Mouse (Mus musculus) spleen, postnatal 10 days (tissue): ENCODE measurements around the gene Catsperz.
A peak's percentile ranks its signal among the peaks of the same experiment; 100 is the strongest.

Experiments
- DNase-seq, 2 experiments: peaks; one replicate each; pipeline ENCODE4 v3.0.0; 2021 to 2022; ENCODE audit warnings: low spot score in 2 of 2

The Catsperz gene

DNA sequence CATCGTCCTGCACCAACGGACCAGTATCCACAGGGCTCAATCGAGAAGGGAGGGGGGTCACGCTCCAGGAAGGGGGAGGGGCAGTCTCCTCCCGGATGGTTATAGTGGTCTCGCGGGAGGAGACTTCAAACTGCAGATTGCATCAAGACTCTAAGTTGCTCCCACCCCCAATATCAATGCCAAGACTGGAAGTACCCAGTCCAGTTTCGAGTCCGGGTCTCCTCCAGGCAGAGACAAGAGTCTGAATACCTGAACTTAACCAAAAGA, at the start of gene Catsperz:
Catsperz (minus strand) TSS at position 74 of the 267 bp plus-strand sequence.
- no peak for DNase-seq

DNA sequence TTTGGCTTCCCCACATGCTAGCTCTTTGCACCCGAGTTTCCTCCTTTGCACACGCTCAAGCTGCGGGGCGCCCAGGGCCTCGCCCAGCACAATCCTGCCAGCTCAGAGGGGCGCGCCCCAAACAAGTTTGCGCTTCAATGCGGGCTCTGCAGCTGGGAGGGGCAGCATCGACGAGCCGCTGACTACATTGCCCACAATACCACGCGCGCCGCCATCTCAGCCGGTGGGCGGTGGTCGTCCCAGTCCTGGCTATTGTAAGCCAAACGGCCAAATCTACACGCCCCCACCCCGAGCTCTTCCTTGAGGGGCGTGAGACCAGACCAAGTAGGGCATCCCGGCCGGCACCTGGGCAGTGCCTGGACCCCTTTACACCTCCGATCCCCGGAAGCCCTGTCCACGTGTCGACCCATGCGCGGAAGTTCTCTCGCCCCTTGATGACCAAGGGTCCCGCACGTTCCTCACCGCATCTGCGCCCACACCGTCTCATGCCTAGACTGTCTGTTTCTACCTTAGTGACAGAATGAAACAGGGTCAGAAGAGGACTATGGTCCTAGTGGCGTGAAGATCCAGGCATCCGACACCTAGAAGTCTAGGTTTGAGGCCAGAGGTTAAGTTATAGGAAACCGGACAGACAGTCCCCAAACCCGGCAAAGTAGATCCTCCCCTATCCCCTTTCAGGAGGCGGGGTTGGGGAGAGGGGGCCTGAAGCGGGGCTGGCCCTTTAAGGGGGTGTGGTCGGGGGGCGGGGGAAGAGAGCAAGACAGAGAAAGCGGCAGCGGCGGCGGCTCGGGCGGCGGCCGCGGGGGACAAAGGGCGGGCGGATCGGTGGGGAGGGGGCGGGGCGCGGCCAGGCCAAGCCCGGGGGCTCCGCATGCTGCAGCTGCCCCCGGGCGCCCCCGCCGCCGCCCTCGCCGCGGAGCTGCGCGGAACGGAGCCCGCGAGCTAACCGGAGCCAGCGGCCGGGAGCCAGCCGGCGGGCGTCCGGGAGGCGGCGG, 49.3 kb upstream of the Catsperz start, which contains the start of gene Ppp1r14b:
Ppp1r14b (plus strand) TSS at position 758 of the 995 bp plus-strand sequence.
- peak; percentile 73 to 86 for DNase-seq

- DNase-seq = no peak
These were observed 48.5 kb upstream of the Catsperz start for GRCm38 (mm10) chr19:6973581-6974190.

DNA sequence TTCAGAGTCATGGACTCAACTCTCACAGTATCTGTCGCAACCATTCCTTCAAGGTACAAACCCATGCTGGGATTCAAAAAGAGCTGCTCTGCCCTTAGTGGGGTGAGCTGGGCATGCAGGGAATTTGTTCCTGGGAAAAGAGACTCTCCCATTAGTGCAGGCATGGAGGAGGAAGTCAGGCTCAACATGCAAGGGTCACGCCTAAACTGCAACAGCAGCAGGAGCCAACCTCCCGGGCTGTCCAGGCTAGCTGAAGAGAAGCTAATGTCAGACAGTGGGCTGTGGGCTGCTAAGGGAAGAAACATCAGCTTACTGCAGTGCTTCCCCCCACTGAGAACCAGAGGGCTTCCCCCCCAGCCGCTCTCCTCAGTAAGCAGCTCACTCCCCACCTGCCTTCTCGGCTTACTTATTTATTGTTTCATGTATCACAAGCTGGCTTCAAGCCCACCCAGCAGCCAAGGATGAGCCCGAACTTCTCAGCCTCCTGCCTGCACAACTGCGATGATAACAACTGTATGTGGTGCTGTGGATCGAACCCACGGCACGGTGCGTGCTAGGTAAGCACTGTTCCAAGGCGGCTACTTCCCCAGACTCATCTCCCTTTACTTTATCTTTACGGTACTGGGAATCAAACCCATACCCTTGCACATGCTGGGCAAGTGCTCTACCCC, 47.2 kb upstream of the Catsperz start:
- DNase-seq = no peak

DNA sequence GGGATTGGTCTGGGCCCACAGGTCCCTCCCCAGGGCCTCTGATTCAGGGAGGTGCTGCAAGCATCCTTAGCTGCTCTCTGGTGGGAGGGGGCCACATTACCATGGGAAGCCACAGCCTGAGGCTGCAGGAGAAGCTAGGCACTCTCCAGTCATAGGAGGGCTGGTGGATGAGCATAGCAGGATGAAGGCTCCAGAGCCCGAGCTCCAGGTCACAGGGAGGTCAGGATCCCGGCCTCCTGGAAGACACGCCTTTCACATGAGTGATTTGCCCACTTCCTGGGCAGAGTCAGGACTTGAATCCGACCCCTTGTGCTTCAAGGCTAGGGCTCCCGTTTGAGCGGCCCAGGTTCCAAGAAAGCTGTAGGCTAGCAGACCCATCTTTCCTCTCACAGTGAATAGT, 46.5 kb upstream of the Catsperz start:
- no peak for DNase-seq

GRCm38 (mm10) chr19:6970460-6971085, 45.4 kb upstream of the Catsperz start:
- no peak for DNase-seq

- DNase-seq = peak; percentile 70 to 82
These were observed 44.6 kb upstream of the Catsperz start for GRCm38 (mm10) chr19:6969665-6970381.

- no peak for DNase-seq
These were observed 44.1 kb upstream of the Catsperz start for GRCm38 (mm10) chr19:6969291-6969664.

DNA sequence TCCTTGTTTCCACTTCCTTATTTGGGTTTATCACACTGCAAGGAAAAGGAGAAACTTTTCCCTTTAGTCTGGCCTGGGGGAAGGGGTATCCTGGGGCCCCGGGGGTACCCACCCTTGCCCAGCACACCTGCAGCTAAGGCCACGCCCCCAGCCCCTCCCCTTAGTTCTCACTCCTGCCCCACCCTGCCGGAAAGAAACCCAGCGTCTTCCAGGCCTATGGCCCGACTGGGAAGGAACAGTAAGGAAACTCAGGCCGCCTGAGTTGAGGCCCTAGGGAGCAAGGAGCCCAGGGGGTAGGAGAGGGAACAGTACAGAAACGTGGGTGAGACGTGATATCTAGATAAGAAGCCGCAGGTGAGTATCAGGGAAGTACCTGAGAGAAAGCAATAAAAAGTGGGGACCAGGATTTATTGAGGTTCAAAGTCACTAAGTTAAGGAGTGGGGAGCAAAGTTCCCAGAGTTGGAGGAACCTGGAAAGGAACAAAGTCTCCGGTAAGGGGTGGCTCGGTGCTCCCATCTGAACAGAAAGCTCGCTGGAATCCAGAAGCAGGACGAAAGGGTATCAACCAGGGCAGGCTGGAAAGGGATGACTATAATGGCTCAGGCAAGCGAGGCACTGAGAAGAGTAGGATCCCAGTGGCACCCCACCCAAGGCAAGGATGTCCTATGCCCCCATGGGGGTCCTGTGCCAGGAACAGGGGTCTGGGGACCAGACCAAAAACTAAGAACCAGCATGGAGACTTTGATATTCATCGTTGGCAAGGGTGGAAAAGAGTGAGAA, 43.5 kb upstream of the Catsperz start:
- no peak for DNase-seq

GRCm38 (mm10) chr19:6956461-6956860, 31.3 kb upstream of the Catsperz start:
- no peak for DNase-seq

DNA sequence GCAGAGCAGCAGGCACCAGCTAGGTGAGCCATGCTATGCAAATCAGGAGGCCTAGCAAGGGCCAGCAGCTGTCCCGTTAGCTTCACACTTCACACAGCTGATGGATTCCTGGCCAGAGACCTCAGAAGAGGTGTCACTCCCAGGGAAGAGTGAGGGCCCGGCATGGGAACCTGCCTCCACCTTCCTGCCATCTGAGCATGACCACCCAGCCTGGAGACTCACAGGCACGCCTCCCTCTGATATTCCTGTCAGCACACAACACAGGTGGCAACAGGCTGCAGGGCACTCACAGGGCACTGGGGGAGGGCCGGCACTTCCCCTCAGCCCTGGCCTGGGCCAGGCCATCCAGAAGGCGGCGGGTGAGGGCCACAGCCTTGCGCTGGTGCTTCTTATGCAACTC, 30.2 kb upstream of the Catsperz start:
- no peak for DNase-seq

- DNase-seq = peak in 1 of 2 experiments; percentile 61
These were observed 28.9 kb upstream of the Catsperz start for GRCm38 (mm10) chr19:6954046-6954445.

GRCm38 (mm10) chr19:6952712-6953037, 27.5 kb upstream of the Catsperz start:
- no peak for DNase-seq

GRCm38 (mm10) chr19:6951994-6952711, 27.0 kb upstream of the Catsperz start:
- DNase-seq = peak; percentile 66 to 73

DNA sequence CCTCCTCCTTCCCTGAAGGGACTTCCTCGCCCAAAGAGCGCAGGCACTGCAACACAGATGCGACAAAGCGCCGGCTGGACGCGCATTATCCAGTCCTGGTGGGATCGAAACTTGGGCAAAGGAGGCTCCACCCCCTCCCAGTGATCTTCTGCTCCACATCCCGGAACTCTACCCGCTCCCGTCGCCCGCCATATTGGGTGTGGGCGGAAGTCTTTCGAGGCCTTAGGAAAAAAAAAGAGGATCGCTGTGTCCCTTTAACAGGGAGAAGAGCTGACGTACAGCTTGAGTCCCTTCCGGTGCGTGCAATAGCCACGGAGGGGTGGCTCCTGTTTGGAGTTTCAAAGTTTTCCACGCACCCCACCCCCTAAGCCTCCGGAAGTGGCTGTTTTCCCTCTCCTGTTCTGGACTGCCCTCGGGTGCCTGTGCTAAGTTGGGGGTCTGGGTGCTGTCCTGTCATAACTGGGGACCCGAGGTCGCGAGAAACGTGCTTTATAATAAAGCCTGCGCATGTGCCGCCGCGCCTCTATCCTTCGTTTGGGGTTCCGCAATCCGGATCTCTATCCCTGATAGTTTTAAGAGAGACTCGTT, 26.3 kb upstream of the Catsperz start:
- peak; percentile 69 to 82 for DNase-seq

- DNase-seq = no peak
These were observed 25.5 kb upstream of the Catsperz start for GRCm38 (mm10) chr19:6950613-6951153.

DNA sequence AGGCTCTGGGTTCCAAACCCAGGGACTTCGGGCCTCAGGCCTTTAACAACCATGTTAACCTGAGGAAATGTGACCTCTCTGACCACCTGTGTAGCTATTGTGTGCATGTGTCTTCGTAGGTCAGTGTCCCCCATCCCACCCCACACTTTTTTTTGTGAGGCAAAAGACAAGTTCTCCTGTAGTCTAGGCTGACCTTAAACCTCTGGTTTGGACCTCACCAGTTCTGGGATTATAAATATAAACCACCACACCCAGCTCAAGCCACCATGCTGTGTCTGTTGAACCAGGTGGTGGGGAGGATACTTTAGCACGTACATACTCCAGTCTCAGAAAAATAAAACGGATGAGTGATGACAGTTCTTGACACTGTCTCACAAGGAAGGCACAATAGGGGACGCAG, 24.8 kb upstream of the Catsperz start:
- DNase-seq = no peak

GRCm38 (mm10) chr19:6949532-6949931, 24.4 kb upstream of the Catsperz start:
- DNase-seq = no peak

- DNase-seq = no peak
These were observed 23.0 kb upstream of the Catsperz start for GRCm38 (mm10) chr19:6948186-6948585.
